Mouse (Mus musculus) lung, embryonic 14.5 days (tissue): ENCODE measurements around the gene Paqr4. TPM values are rescaled to one million over a fixed set of nuclear protein-coding genes. Genes with fewer than 3 reads are reported as not detected.

Experiments used
- ATAC-seq: fragments of 200-750 bp; cut with Nextera tagmentation; 2 replicates; pipeline ENCODE4 v1.8.0; 2017; ENCODE audit warnings: mild to moderate bottlenecking, moderate TSS enrichment, moderate library complexity; ENCODE audit not compliant: insufficient read depth
- DNase-seq: peaks from one replicate; pipeline ENCODE4 v3.0.0-alpha.2; 2015
- H3K27ac ChIP-seq: fragments of 300-500 bp; sonication (generic); 2 replicates; pipeline ENCODE4 v1.5.1; 2014; ENCODE audit warnings: low read depth, mild to moderate bottlenecking, moderate library complexity
- H3K27me3 ChIP-seq: fragments of 300-500 bp; sonication (generic); 2 replicates; pipeline ENCODE4 v1.6.1; 2014; ENCODE audit warnings: low read length, control low read depth; ENCODE audit not compliant: insufficient read depth
- H3K36me3 ChIP-seq: fragments of 300-500 bp; sonication (generic); 2 replicates; pipeline ENCODE4 v1.6.1; 2014; ENCODE audit warnings: control low read depth; ENCODE audit not compliant: insufficient read depth
- H3K4me1 ChIP-seq: fragments of 300-500 bp; sonication (generic); 2 replicates; pipeline ENCODE4 v1.6.1; 2014; ENCODE audit warnings: antibody characterized with exemption, control low read depth; ENCODE audit not compliant: insufficient read depth
- H3K4me2 ChIP-seq: fragments of 300-500 bp; sonication (generic); 2 replicates; pipeline ENCODE4 v1.6.1; 2014; ENCODE audit warnings: mild to moderate bottlenecking
- H3K4me3 ChIP-seq: fragments of 300-500 bp; sonication (generic); 2 replicates; pipeline ENCODE4 v1.5.1; 2014; ENCODE audit warnings: low read depth, low read length
- H3K9ac ChIP-seq: fragments of 300-500 bp; sonication (generic); 2 replicates; pipeline ENCODE4 v1.6.1; 2014
- H3K9me3 ChIP-seq: fragments of 300-500 bp; sonication (generic); 2 replicates; pipeline ENCODE4 v1.6.1; 2016; ENCODE audit warnings: low read depth, low read length, control low read depth
- CTCF ChIP-seq: IDR thresholded peaks from 2 replicates; pipeline ENCODE4 v1.5.1; 2016; ENCODE audit warnings: antibody characterized with exemption, low read depth
- WGBS: fragments of 180-500 bp; shearing (Covaris S2); extraction: QIAGEN DNeasy Blood & Tissue Kit; methylation state at CpG from one replicate; pipeline ENCODE4 v1.1.7; 2014; 5-methylcytosine and 5-hydroxymethylcytosine counted together
- polyA plus RNA-seq: library from polyadenylated mRNA; unstranded; fragments of >200 nt; fragmentation: Nextera tagmentation; extraction: Ambion mirVana; gene quantifications from 2 replicates; pipeline ENCODE4 v1.2.1, GENCODE M21; 2014

The Paqr4 gene
- polyA plus RNA-seq, 1 experiment from 2014 or later = 35.8 TPM

- Histone ChIP-seq H3K4me1 (no peaks in the 10 kb centered on the region), H3K4me2 (peak overlapping the region; percentile 81), H3K9me3 (no peaks in the 10 kb centered on the region), H3K36me3 (no peaks in the 10 kb centered on the region), H3K27ac (no peak overlapping the region), H3K27me3 (no peaks in the 10 kb centered on the region), H3K9ac (peak overlapping the region; percentile 88), H3K4me3 (peak overlapping the region; percentile 83)
- ATAC-seq (no peak), DNase-seq (peak; percentile 32)
- no peak for TF ChIP-seq CTCF
- WGBS = 18% methylated on average over 2 of the region's 2 CpGs
Observed at GRCm38 (mm10) chr17:23770493-23770892, 29.8 kb upstream of the Paqr4 start.

DNA sequence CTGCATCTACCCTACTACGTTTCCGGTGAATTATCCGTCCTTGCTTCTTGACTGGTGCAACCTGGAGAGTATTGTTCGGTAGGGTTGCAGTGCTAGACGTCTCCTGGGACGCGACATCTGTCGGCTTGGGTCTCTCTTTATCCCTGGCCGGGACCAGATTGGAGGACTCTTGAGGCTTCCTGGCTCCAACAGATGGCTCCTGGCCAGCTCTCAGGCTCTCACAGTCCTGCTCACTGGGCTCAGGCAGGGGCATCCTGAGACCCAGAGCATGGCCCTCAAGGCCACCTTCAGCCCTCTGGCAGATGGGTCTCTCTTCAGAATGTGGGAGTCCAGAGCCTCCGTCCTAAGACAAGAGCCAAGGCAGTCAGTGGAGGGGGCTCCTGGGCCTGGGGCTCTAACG, 22.3 kb upstream of the Paqr4 start:
- Histone ChIP-seq H3K4me1 (no peaks in the 10 kb centered on the region), H3K27me3 (no peaks in the 10 kb centered on the region), H3K36me3 (peaks cover 48% of the 10 kb centered on the region), H3K27ac (no peak overlapping the region), H3K9me3 (no peaks in the 10 kb centered on the region), H3K9ac (no peak overlapping the region), H3K4me3 (no peak overlapping the region), H3K4me2 (no peak overlapping the region)
- DNase-seq (no peak), ATAC-seq (no peak)
- TF ChIP-seq CTCF = no peak
- 86% methylated on average over 11 of the region's 11 CpGs for WGBS

- TF ChIP-seq CTCF = no peak
- no peak overlapping the region for H3K4me2 ChIP-seq
- H3K9me3 ChIP-seq = no peaks in the 10 kb centered on the region
- H3K4me1 ChIP-seq = no peaks in the 10 kb centered on the region
- H3K4me3 ChIP-seq = no peak overlapping the region
- ATAC-seq = no peak
- peaks cover 64% of the 10 kb centered on the region for H3K36me3 ChIP-seq
- 96% methylated on average over 3 of the region's 3 CpGs for WGBS
- no peak overlapping the region for H3K9ac ChIP-seq
- no peak for DNase-seq
- H3K27me3 ChIP-seq = no peaks in the 10 kb centered on the region
- no peak overlapping the region for H3K27ac ChIP-seq
Observed at GRCm38 (mm10) chr17:23761155-23761554, 20.5 kb upstream of the Paqr4 start.

GRCm38 (mm10) chr17:23760231-23760630, 19.6 kb upstream of the Paqr4 start:
- ATAC-seq (no peak), DNase-seq (no peak)
- H3K9me3 ChIP-seq = no peaks in the 10 kb centered on the region
- H3K36me3 ChIP-seq = peaks cover 73% of the 10 kb centered on the region
- H3K27me3 ChIP-seq = no peaks in the 10 kb centered on the region
- 89% methylated on average over 9 of the region's 9 CpGs for WGBS
- H3K27ac ChIP-seq = no peak overlapping the region
- H3K4me1 ChIP-seq = no peaks in the 10 kb centered on the region
- no peak overlapping the region for H3K9ac ChIP-seq
- H3K4me2 ChIP-seq = no peak overlapping the region
- no peak for TF ChIP-seq CTCF
- H3K4me3 ChIP-seq = no peak overlapping the region

DNA sequence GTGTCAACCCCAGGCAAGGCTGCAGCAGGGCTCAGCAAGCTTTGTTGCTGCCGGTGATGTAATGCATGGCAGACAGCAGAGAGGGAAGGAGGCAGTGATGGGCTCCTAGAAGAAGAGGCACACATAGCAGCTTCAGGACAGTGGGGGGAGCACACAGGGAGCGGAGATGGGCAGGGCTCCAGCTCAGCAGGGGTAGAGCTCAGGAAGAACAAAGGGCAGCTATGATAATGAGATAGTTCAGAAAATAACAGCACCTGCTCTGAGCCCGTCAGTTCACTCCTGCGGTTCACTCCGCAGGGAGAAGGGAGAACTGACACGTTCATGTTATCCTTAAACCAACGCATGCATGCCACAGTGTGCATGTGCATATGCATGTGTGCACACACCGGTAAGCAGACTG, 18.1 kb upstream of the Paqr4 start:
- DNase-seq = no peak
- TF ChIP-seq CTCF = no peak
- H3K4me1 ChIP-seq = no peaks in the 10 kb centered on the region
- ATAC-seq = no peak
- no peak overlapping the region for H3K4me3 ChIP-seq
- H3K9me3 ChIP-seq = no peaks in the 10 kb centered on the region
- no peak overlapping the region for H3K4me2 ChIP-seq
- 84% methylated on average over 8 of the region's 8 CpGs for WGBS
- H3K9ac ChIP-seq = no peak overlapping the region
- no peak overlapping the region for H3K27ac ChIP-seq
- H3K36me3 ChIP-seq = peaks cover 78% of the 10 kb centered on the region
- H3K27me3 ChIP-seq = no peaks in the 10 kb centered on the region

GRCm38 (mm10) chr17:23757581-23757980, 16.9 kb upstream of the Paqr4 start:
- H3K4me3 ChIP-seq = no peak overlapping the region
- 92% methylated on average over 9 of the region's 9 CpGs for WGBS
- H3K9ac ChIP-seq = no peak overlapping the region
- no peaks in the 10 kb centered on the region for H3K4me1 ChIP-seq
- no peaks in the 10 kb centered on the region for H3K27me3 ChIP-seq
- H3K9me3 ChIP-seq = no peaks in the 10 kb centered on the region
- H3K27ac ChIP-seq = no peak overlapping the region
- TF ChIP-seq CTCF = no peak
- no peak for DNase-seq
- H3K36me3 ChIP-seq = peaks cover 84% of the 10 kb centered on the region
- no peak overlapping the region for H3K4me2 ChIP-seq
- ATAC-seq = no peak

GRCm38 (mm10) chr17:23755689-23756088, 15.0 kb upstream of the Paqr4 start:
- Histone ChIP-seq H3K4me3 (no peak overlapping the region), H3K9ac (no peak overlapping the region), H3K4me2 (0 out of 2 replicates have a peak overlapping the region, but pooled peaks have one; percentile 21), H3K36me3 (peaks cover 74% of the 10 kb centered on the region), H3K4me1 (no peaks in the 10 kb centered on the region), H3K27ac (peak overlapping the region; percentile 16; the same call in 1 of the 2 replicates), H3K27me3 (no peaks in the 10 kb centered on the region), H3K9me3 (no peaks in the 10 kb centered on the region)
- DNase-seq = peak; percentile 17
- TF ChIP-seq CTCF = no peak
- 90% methylated on average over 13 of the region's 13 CpGs for WGBS
- peak; percentile 60; the same call in 1 of the 2 replicates for ATAC-seq
